33 mouse cellular contexts compared by ENCODE assay signal in the genomic region with DNA sequence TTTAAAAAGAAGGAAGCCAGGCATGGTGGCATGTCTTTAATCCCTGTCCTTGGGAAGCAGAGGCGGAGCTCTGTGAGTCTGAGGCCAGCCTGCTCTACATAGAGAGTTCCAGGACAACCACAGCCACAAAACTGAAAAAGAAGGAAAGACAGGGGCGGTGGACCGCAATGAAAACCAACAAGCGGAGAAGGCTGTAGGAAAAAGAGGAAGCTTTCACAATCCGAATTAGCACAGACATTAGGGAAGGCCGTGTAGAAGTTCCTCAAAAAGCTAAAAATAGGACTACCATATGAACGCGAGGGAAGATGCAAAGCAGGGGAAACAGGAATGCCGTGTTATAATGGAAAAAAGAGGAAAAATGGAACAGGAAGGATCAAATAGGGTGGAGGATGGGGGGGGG. TPM values are rescaled to one million over a fixed set of nuclear protein-coding genes. Genes with fewer than 3 reads are reported as not detected.
A peak's percentile ranks its signal among the peaks of the same experiment; 100 is the strongest.
DNase-seq lines count a peak whose midpoint lies in the region; ATAC-seq lines count a peak whose summit lies in the region.
"Had no signal": no experiment of that assay in that cellular context is flagged by ENCODE, and none has a peak within 500 bp of the region (broad histone marks: within the 10 kb centered on the region; RNA-seq: fewer than 3 reads in every experiment).

No protein-coding gene starts in this region.

- peaks cover 4% of the 10 kb centered on the region for H3K9me3 ChIP-seq in megakaryocyte, embryonic 14.5 days
- H3K9me3 ChIP-seq: embryonic facial prominence, embryonic 10.5 days; embryonic facial prominence, embryonic 13.5 days; forebrain, embryonic 13.5 days; G1E had no signal

- H3K4me3 ChIP-seq in megakaryocyte, embryonic 14.5 days (replicated peaks) = peak overlapping the region; percentile 2
- H3K4me3 ChIP-seq: embryonic facial prominence, embryonic 10.5 days; embryonic facial prominence, embryonic 13.5 days; erythroblast, embryonic 14.5 days; forebrain, embryonic 13.5 days had no signal

- H3K27me3 ChIP-seq in megakaryocyte, embryonic 14.5 days (replicated peaks) = peaks cover 68% of the 10 kb centered on the region
- H3K27me3 ChIP-seq: forebrain, embryonic 13.5 days had no signal

- peak; percentile 88 for ATAC-seq in granulocyte monocyte progenitor cell, adult 5-6 weeks (replicated peaks; ENCODE audit: poor library complexity, severe bottlenecking)
- ATAC-seq in neutrophil, adult 5-6 weeks (ENCODE audit: extremely low read depth, insufficient number of reproducible peaks, low FRiP score, poor library complexity, severe bottlenecking) = 0 out of 2 replicates have a peak, but pooled peaks have one; percentile 23
- ATAC-seq: activated CD4-positive, CD25-positive, alpha-beta regulatory T cell, adult 4 months; forebrain, embryonic 13.5 days; forebrain, embryonic 16.5 days; hindbrain, postnatal 0 days; inflammation-experienced regulatory T-cells, adult 6 months; intestine, embryonic 16.5 days had no signal

- DNase-seq in lung, postnatal 25 days (ENCODE audit: low spot score) = peak; percentile 23
- DNase-seq in lung, postnatal 36 days = no peak
- no peak for DNase-seq in cerebellum, postnatal 14 days
- DNase-seq in adrenal gland, postnatal 14 days = no peak
- DNase-seq in embryo, embryonic 10 days (ENCODE audit: low spot score) = no peak
- DNase-seq: adrenal gland, adult 8-10 months; adrenal gland, postnatal 36 days; B cell, adult 2 months; cerebellum, adult 11 months; cerebellum, adult 8-10 months; cerebellum, postnatal 10 days; embryo, embryonic 11 days; gastrocnemius, postnatal 10 days; gastrocnemius, postnatal 36 days; heart, adult 11 months; heart, postnatal 36 days had no signal

- H3K36me3 ChIP-seq in megakaryocyte, embryonic 14.5 days (replicated peaks; ENCODE audit: low read length) = no peaks in the 10 kb centered on the region
- H3K36me3 ChIP-seq: embryonic facial prominence, embryonic 10.5 days; embryonic facial prominence, embryonic 13.5 days; G1E had no signal

- H3K4me1 ChIP-seq in megakaryocyte, embryonic 14.5 days = peaks cover 10% of the 10 kb centered on the region
- H3K4me1 ChIP-seq: embryonic facial prominence, embryonic 10.5 days; embryonic facial prominence, embryonic 13.5 days; forebrain, embryonic 13.5 days had no signal

RNA-seq across cellular contexts. Expression of a gene that starts 4.8 kb away (rescaled TPM):
- total RNA-seq in granulocyte monocyte progenitor cell, adult 5-6 weeks (2014; fragmentation: Nextera tagmentation) = not detected in 2 replicates
- not detected in 2 replicates for total RNA-seq in granulocyte monocyte progenitor cell, adult 5-6 weeks (2017)
- polyA plus RNA-seq in megakaryocyte, embryonic 14.5 days (2012; ENCODE audit: insufficient read depth, low replicate concordance) = 0.39 TPM in 1 of 2 replicates, not detected in the other
- total RNA-seq in neutrophil, adult 5-6 weeks (2017) = not detected in 2 replicates
- total RNA-seq in adrenal gland, postnatal 14 days (2021) = 0.98 and 2.2 TPM in 2 replicates
- total RNA-seq: G1E had no signal
- polyA plus RNA-seq: erythroblast, embryonic 14.5 days; G1E had no signal

RNA-seq across cellular contexts. Expression of a gene that starts 24.6 kb away (rescaled TPM):
- total RNA-seq in granulocyte monocyte progenitor cell, adult 5-6 weeks (2014; fragmentation: Nextera tagmentation) = not detected in 2 replicates
- not detected in 2 replicates for total RNA-seq in granulocyte monocyte progenitor cell, adult 5-6 weeks (2017)
- 0.88 TPM in 1 of 2 replicates, not detected in the other for polyA plus RNA-seq in megakaryocyte, embryonic 14.5 days (2012; ENCODE audit: insufficient read depth, low replicate concordance)
- total RNA-seq in neutrophil, adult 5-6 weeks (2017) = not detected in 2 replicates
- 185 and 345 TPM in 2 replicates for total RNA-seq in adrenal gland, postnatal 14 days (2021)
- total RNA-seq: CH12.LX, G1E had no signal
- polyA plus RNA-seq: erythroblast, embryonic 14.5 days; G1E had no signal

RNA-seq across cellular contexts. Expression of a gene that starts 24.6 kb away (rescaled TPM):
- total RNA-seq in granulocyte monocyte progenitor cell, adult 5-6 weeks (2014; fragmentation: Nextera tagmentation) = not detected in 2 replicates
- not detected in 2 replicates for total RNA-seq in granulocyte monocyte progenitor cell, adult 5-6 weeks (2017)
- 1.5 TPM in 1 of 2 replicates, not detected in the other for polyA plus RNA-seq in megakaryocyte, embryonic 14.5 days (2012; ENCODE audit: insufficient read depth, low replicate concordance)
- total RNA-seq in neutrophil, adult 5-6 weeks (2017) = not detected in 2 replicates
- total RNA-seq in adrenal gland, postnatal 14 days (2021) = 1.5 TPM in 1 of 2 replicates, not detected in the other
- total RNA-seq: adrenal gland, postnatal 36 days; CH12.LX; G1E; gastrocnemius, postnatal 10 days had no signal
- polyA plus RNA-seq: activated CD4-positive, CD25-positive, alpha-beta regulatory T cell, adult 4 months; embryonic facial prominence, embryonic 10.5 days; embryonic facial prominence, embryonic 13.5 days; erythroblast, embryonic 14.5 days; G1E; heart, embryonic 11.5 days; hindbrain, embryonic 11.5 days; hindbrain, embryonic 14.5 days; inflammation-experienced regulatory T-cells, adult 6 months; intestine, embryonic 16.5 days had no signal

Comparison
In these comparisons a context has a peak if more than half of its experiments do, and no peak if none do; other contexts are left out.
1. RNA of a gene that starts 24.6 kb away (total RNA-seq): 185 to 345 TPM in adrenal gland, postnatal 14 days; not detected in granulocyte monocyte progenitor cell, adult 5-6 weeks and not detected in neutrophil, adult 5-6 weeks; every median in the first group is over 100 times any median in the second.